Mouse (Mus musculus) cerebellum, postnatal 10 days (tissue): Measurements from ENCODE around the gene Olfr1176.
A peak's percentile ranks its signal among the peaks of the same experiment; 100 is the strongest.

Source experiments
- DNase-seq, 2 experiments: peaks; one replicate each; pipeline ENCODE4 v3.0.0; 2021; ENCODE audit warnings: mixed read lengths in 2 of 2

Olfr1176 gene

DNA sequence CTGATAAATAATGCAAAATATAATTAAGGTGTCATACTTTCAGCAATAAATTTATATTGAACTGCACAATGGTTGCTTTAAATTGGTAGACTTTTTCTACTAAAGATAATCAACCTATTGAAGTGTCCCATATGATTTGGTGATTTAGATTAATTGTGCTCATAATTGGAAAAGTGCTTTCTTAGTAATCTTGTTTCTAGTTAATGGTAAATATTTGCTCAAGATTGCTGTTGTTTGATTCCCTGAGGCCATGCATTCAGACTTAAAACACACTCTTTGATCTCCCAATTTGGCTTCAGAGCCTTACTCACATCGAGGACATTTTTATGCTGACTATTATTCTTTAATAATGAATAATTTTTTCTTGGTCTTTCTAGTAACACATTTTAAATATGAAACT, at the start of gene Olfr1176:
Olfr1176 (plus strand) TSS at position 301 of the 400 bp plus-strand sequence.
- DNase-seq: no peak

GRCm38 (mm10) chr2:88315035-88315434, 21.5 kb upstream of the Olfr1176 start, which contains the start of gene Olfr1174-ps:
TSS of gene Olfr1174-ps (minus strand) at chr2:88315135.
- no peak for DNase-seq

GRCm38 (mm10) chr2:88327115-88327514, 9.4 kb upstream of the Olfr1176 start, which contains the start of gene Olfr1175-ps:
TSS of gene Olfr1175-ps (minus strand) at chr2:88327215.
- no peak for DNase-seq

GRCm38 (mm10) chr2:88346392-88346791, 9.9 kb downstream of the Olfr1176 start, which contains the start of gene Olfr1177-ps:
TSS of gene Olfr1177-ps (minus strand) at chr2:88346492.
- no peak for DNase-seq

DNA sequence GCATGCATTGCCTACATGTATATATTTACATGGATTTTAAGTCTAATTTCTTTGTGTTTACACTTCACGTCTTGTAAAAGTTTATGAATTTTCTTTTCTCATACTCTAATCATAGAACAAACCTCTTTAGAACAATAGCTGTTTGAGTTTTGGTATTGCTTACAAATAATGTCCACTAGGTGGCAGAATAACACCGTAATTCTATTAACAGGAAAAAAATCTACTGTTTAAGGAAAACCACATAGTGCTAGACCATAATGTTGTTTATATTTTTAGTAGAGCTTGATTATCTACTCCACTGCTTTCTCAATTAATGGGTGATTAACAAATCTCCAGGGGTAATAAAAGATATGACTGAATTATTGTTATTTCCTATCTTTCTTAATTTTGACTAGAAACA, 19.8 kb downstream of the Olfr1176 start:
- peak in 1 of 2 experiments; percentile 53 for DNase-seq

DNA sequence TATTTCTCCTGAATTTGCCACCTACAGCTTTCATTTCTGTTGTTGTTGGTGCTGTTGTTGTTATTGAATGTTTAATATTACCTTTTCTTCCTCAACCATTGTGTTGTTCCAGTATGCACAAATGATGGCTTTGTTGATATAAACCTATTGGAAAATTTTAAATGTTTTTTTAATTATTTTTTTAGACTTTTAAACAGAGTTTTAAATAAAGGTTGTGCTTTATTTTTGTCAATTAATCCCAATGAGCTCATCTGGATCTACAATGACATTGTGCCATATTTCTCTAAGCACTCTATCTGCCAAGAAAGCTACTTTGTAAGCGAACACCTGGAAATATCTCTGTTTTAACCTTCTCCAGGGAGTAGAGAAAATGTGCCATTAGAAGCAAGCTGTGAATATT, 50.2 kb downstream of the Olfr1176 start, which contains the start of gene Olfr1178:
Olfr1178 (plus strand) TSS at position 301 of the 400 bp plus-strand sequence.
- no peak for DNase-seq
